ENCODE assay signal across 8 mouse cellular contexts in the genomic region with DNA sequence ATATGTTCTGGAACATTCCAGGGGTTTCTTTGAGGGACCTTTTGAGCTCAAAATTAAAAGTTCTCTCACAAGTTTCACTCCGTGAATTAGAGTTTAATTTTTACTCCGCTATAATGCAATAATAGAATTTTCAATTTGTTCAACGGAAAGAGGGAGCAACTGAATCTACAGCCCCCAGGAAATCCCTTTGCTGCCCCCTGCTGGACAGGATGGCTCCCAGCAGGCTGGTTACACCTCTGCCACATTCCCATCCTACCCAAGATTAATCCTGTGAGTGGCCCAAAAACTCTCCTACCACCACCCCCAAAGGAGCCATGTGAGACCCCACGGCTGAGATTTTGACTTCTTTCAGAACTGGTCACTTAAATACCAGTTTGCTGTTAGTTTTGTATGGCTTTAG.
DNase-seq lines count a peak whose midpoint lies in the region; ATAC-seq and TF ChIP-seq lines count a peak whose summit lies in the region.

No protein-coding gene starts in this region.

- TF ChIP-seq EP300 in ES-Bruce4 (IDR thresholded peaks at IDR 0.05; ENCODE audit: insufficient read depth, low read depth, low read length): no peak

- H3K9ac ChIP-seq in ES-Bruce4 (ENCODE audit: low read depth, poor library complexity, severe bottlenecking): no peak overlapping the region

- ATAC-seq in cerebellum, adult (ENCODE audit: insufficient number of reproducible peaks, low FRiP score, low TSS enrichment): no peak
- 0 out of 2 replicates have a peak, but pooled peaks have one; percentile 30 for ATAC-seq in common myeloid progenitor, adult 5-6 weeks (replicated peaks; ENCODE audit: low read depth, poor library complexity, severe bottlenecking)

- TF ChIP-seq POLR2A in ES-Bruce4 (IDR thresholded peaks at IDR 0.05; ENCODE audit: insufficient read depth, low read length): no peak

- peak; percentile 72 to 78 for DNase-seq in cerebellum, postnatal 10 days
- peak; percentile 25 to 33 for DNase-seq in layer of hippocampus, adult 18-20 months (ENCODE audit: low spot score in 2 of 2)
- no peak for DNase-seq in layer of hippocampus, adult 9-11 months
- DNase-seq in lung, postnatal 10 days: peak; percentile 48
- DNase-seq in yolk sac, embryonic 10.5 days (ENCODE audit: low spot score): no peak

- H3K36me3 ChIP-seq in ES-Bruce4 (ENCODE audit: control insufficient read depth, insufficient read depth, low read length, poor library complexity, severe bottlenecking): no peaks in the 10 kb centered on the region

- no peak overlapping the region for H3K4me3 ChIP-seq in ES-Bruce4 (ENCODE audit: low read depth, low read length)

- peak; percentile 65 for TF ChIP-seq CTCF in ES-Bruce4 (IDR thresholded peaks at IDR 0.05; ENCODE audit: low read depth, low read length)

- no peaks in the 10 kb centered on the region for H3K9me3 ChIP-seq in ES-Bruce4 (replicated peaks; ENCODE audit: control insufficient read depth, insufficient read depth, low read length, poor library complexity, severe bottlenecking)

- H3K27me3 ChIP-seq in ES-Bruce4 (ENCODE audit: control insufficient read depth, insufficient read depth, low read length, poor library complexity, severe bottlenecking): no peaks in the 10 kb centered on the region

- no peak overlapping the region for H3K27ac ChIP-seq in ES-Bruce4 (ENCODE audit: insufficient read depth, low read length)

- H3K4me1 ChIP-seq in ES-Bruce4 (ENCODE audit: control insufficient read depth, insufficient read depth, low read length): no peaks in the 10 kb centered on the region

Comparison
In these comparisons a context has a peak if more than half of its experiments do, and no peak if none do; other contexts are left out.
1. DNase-seq: peak in cerebellum, postnatal 10 days (2 of 2), layer of hippocampus, adult 18-20 months (2 of 2) and lung, postnatal 10 days (single experiment); none in layer of hippocampus, adult 9-11 months (single experiment) and yolk sac, embryonic 10.5 days (single experiment).